Mouse (Mus musculus): ENCODE results near the gene Atp5f1.

DNA sequence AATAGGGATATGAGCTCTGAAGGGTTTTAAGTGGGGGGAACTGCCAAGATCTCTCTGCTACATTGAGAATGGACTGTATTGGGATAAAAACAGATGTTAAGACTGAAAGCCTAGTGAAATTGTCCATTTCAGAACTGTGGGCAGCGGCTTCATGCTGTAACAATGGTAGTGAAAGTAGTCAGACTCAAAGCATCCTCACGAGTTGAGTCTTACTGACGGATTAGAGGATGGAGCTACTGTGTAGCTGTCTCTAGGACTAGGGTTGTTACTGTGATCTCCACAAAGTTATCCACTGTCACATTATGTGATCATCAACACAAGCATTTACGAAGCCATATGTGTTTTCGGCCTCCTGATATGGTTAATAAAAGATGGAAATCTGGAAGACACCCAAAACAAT, 1.7 kb downstream of the Atp5f1 start:
- TF ChIP-seq CTCF (IDR thresholded peaks at IDR 0.05; ENCODE audit: low read depth, low read length) = no peak
- no peak for TF ChIP-seq POLR2A (IDR thresholded peaks at IDR 0.05; ENCODE audit: borderline replicate concordance, low read depth, low read length)
